Mouse (Mus musculus): ENCODE measurements around the gene Git2. TPM values are rescaled to one million over a fixed set of nuclear protein-coding genes. Genes with fewer than 3 reads are reported as not detected.

Gene Git2
- total RNA-seq, 2 experiments from 2014 or later, result 16.1 to 21.7 TPM

DNA sequence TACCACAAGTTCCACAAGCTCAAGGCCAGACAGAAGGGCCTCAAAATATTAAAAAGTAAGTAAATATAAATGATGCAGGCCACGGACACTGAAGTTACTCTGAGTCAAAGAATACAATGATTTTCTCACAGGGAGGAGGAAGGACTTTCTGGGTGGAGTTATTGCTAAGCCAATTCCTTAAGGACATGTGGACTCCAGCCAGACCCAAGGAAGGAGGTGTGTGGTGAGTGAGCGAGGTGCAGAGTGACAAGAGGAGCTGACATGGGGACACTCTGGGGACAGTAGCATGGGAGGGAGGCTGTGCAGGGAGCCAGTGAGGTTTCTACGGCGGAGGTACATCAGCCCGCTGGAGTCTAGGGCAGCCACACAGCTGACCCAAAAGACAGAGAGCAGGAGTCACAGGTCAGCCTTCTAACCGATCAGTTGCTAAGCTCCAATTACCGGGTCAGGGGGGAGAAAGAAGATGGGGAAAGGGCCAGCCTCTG lies 88.5 kb downstream of the Git2 start:
- DNase-seq, result no peak

DNA sequence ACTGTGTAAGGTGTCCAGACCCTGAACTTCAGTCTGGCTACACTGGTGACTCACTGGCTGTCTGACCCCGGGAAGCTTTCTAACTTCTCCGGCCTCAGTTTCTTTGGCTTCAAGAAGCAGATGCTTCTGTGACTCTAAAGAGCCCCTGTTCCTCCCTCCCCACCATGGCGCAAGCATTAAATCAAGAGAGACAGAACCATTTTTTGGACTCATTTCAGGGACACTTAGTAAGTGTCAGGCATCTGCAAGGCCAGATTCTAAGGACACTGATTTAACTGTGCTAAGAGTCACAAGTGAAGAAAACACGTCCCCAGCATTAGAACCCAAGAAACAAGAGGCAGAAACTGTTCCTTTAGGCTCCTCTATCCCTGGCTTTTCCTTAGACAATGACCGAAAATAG lies 89.3 kb downstream of the Git2 start:
- DNase-seq, result no peak

DNA sequence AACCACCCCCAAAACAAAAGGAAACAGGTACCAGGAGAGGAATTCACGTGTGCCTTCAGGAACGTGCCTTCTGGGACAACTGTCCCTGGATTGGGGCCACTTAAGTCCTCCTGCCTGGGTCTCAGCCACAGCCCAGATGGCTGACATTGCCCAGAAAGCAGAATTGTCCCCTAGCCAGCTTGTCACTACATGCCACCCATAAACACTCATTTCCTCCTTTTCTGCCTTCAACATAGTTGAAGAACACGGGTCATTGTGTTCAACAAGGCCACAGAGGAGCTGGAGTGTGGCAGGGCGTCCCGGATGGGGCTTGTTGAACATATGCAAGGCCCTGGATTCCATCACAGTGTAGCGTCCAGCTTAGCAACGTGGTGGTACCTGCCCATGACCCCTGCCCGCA lies 93.6 kb downstream of the Git2 start:
- DNase-seq, result no peak

DNA sequence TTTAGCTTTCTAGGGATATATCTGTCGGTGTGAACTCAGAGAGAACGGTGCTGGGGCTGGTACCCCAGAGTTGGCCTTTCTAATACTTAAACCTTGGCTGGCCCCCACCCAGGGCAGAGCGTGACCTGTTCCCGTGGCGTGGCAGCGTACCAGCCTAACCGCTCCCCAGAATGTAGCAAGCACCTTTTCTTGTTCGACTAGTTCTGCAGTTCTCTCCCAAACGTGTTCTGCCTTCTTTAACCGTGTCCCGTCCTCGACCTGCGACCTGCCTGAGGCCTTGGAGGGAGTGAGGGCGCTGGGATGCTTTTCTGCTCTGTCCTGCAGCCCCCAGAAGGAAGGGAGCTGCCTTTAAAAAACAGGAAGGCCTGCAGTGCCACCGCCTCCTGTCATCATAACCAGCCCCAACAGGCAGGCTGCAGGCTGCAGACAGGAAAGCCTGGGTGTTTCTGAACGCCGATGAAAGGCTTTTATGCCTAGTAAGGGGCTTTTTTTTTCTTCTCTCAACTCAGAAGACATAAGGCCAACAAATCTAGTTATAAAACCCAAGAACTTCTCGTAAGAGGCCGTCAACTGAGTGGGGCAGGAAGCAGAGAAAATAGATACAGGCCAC lies 94.5 kb downstream of the Git2 start:
- DNase-seq, result no peak

DNA sequence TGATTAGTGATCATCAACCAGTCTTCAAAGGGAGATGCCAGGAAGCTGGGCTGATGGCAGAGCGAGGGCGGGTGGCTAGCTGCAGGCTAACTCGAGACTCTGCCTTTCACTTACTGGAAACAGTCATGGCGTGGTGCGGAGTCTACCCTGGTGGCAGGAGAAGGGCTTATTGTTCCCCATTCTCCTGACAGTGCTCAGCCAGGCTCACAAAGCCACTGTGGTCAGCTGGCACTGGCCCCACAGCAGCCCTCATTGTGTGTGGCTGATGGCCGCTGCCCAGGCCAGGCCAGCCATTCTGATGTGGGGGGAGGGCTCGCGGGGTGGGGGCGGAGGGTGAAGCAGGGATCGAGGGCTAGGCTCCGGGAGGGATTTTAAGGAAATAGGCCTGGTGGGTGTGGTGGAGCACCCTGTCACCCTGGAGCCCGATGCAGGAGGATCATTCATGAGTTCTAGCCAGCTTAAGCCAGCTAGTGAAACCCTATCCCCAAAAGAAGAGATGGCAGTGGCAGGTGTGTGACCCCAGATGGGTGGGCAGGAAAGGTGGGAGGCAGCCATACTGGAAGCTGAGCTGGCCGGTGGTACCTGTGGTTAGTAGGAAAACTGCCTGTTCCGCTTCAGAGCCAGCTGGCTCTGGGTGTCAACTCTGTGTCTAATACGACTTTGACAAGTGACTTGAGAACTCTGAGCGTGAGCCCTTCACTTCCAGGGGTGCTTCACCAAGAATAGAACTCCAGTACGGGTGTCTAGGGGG lies 95.3 kb downstream of the Git2 start:
- no peak for DNase-seq

Small RNA genes lying within 50 kb of the gene (microRNA-seq; reads per million reads assigned to microRNA genes)
- gene Mir7028 (ENCODE audit: borderline replicate concordance in 2 of 2), result 0 to 0.26 reads per million in 2 experiments

Other genes starting within 250 kb of the Git2 start
- under 1 TPM; 0.29 to 0.54 TPM for gene Fam222a, start 207.5 kb downstream of the Git2 start, total RNA-seq (2021)
- gene Trpv4, start 117.1 kb downstream of the Git2 start, total RNA-seq (2021), result 1 to 10 TPM; 1.6 to 2.7 TPM
- 1 to 10 TPM; 9.0 to 10.0 TPM for gene Gltp, start 84.5 kb downstream of the Git2 start, total RNA-seq (2021)
- gene Tchp, start 67.8 kb downstream of the Git2 start, total RNA-seq (2021), result 1 to 10 TPM; 2.3 to 2.8 TPM
- 10 to 100 TPM; 21.7 to 22.1 TPM for gene Ankrd13a, start 840 bp downstream of the Git2 start, total RNA-seq (2021)
- gene 1500011B03Rik, start 48.0 kb upstream of the Git2 start, total RNA-seq (2021), result 1 to 10 TPM; 5.6 to 7.0 TPM
- not detected for gene 4930519G04Rik, start 78.1 kb upstream of the Git2 start, total RNA-seq (2021)
- not detected for gene Gm9936, start 83.2 kb upstream of the Git2 start, total RNA-seq (2021)
- 1 to 10 TPM; 1.0 to 1.5 TPM for gene Oasl2, start 121.4 kb upstream of the Git2 start, total RNA-seq (2021)
- under 1 TPM; 0.38 to 0.51 TPM for gene Oasl1, start 147.7 kb upstream of the Git2 start, total RNA-seq (2021)
- gene 2210016L21Rik, start 166.6 kb upstream of the Git2 start, total RNA-seq (2021), result 10 to 100 TPM; 25.3 to 26.9 TPM
- not detected for gene Hnf1a, start 195.6 kb upstream of the Git2 start, total RNA-seq (2021)
- gene Sppl3, start 235.6 kb upstream of the Git2 start, total RNA-seq (2021), result 10 to 100 TPM; 19.6 to 20.3 TPM